Comparison of ENCODE assay signal across 13 mouse cellular contexts in the genomic region with DNA sequence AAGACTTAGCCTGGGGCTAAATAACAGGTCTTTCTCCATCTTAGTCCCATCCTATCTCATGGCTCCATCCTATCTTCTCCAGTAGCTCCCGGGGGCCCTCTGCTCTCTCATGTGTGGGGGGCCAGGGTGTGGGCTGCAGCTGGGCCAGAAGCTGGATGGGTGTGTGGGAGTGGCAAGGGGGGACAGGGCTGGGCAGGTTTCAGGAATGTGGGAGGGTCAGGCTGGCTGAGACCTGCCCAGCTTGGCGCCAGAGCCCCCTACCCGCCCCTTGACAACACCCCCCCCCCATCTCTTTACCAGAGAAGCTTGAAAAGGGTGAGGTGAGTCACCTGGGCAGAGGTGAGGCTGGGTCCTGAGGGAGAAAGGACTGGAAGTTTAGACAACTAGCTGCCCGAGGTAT. TPM values are rescaled to one million over a fixed set of nuclear protein-coding genes. Genes with fewer than 3 reads are reported as not detected.
A peak's percentile ranks its signal among the peaks of the same experiment; 100 is the strongest.
DNase-seq lines count a peak whose midpoint lies in the region; ATAC-seq and TF ChIP-seq lines count a peak whose summit lies in the region.
"Had no signal": no experiment of that assay in that cellular context is flagged by ENCODE, and none has a peak within 500 bp of the region (broad histone marks: within the 10 kb centered on the region; RNA-seq: fewer than 3 reads in every experiment).

No protein-coding gene starts in this region.

- H3K9me3 ChIP-seq in hindbrain, embryonic 10.5 days: 0 out of 2 replicates have a peak, but pooled peaks cover 4% of the 10 kb centered on the region
- H3K9me3 ChIP-seq in hindbrain, embryonic 13.5 days: no peaks in the 10 kb centered on the region
- no peaks in the 10 kb centered on the region for H3K9me3 ChIP-seq in ES-E14 (ENCODE audit: control insufficient read depth, insufficient read depth, low read depth, low read length)
- H3K9me3 ChIP-seq in embryonic facial prominence, embryonic 14.5 days (ENCODE audit: control insufficient read depth, low read length): no peaks in the 10 kb centered on the region
- H3K9me3 ChIP-seq in limb, embryonic 14.5 days (ENCODE audit: control insufficient read depth, low read length): no peaks in the 10 kb centered on the region
- no peaks in the 10 kb centered on the region for H3K9me3 ChIP-seq in liver, embryonic 11.5 days (ENCODE audit: control insufficient read depth, low read length)

- WGBS in hindbrain, embryonic 10.5 days: 19% methylated on average over 4 of the region's 4 CpGs
- 39% methylated on average over 4 of the region's 4 CpGs for WGBS in hindbrain, embryonic 13.5 days
- 16% methylated on average over 4 of the region's 4 CpGs for WGBS in embryonic facial prominence, embryonic 14.5 days
- 25% methylated on average over 4 of the region's 4 CpGs for WGBS in limb, embryonic 14.5 days
- WGBS in liver, embryonic 11.5 days: 23% methylated on average over 4 of the region's 4 CpGs

- TF ChIP-seq POLR2A in limb, embryonic 14.5 days (IDR thresholded peaks at IDR 0.05; ENCODE audit: borderline replicate concordance, extremely low read depth, insufficient read depth, insufficient read length): no peak

- peaks cover 32% of the 10 kb centered on the region for H3K4me1 ChIP-seq in hindbrain, embryonic 10.5 days (replicated peaks)
- peaks cover 19% of the 10 kb centered on the region for H3K4me1 ChIP-seq in hindbrain, embryonic 13.5 days (replicated peaks)
- peaks cover 2 to 25% of the 10 kb centered on the region in 2 experiments; a peak in 2 of 4 replicates for H3K4me1 ChIP-seq in ES-E14 (ENCODE audit: control insufficient read depth in 2 of 2, insufficient read depth in 2 of 2, low read length in 2 of 2, poor library complexity in 1 of 2)
- H3K4me1 ChIP-seq in embryonic facial prominence, embryonic 14.5 days (ENCODE audit: control insufficient read depth, insufficient read depth, low read length): peaks cover 17% of the 10 kb centered on the region
- H3K4me1 ChIP-seq in limb, embryonic 14.5 days (ENCODE audit: control insufficient read depth, insufficient read depth, low read length): peaks cover 23% of the 10 kb centered on the region
- peaks cover 14% of the 10 kb centered on the region for H3K4me1 ChIP-seq in liver, embryonic 11.5 days (replicated peaks; ENCODE audit: control insufficient read depth, insufficient read depth, low read length)

- in situ Hi-C loops in ES-E14 (cut with MboI; ENCODE audit: low sequenced_read_pairs in 2 of 2, unreplicated experiment in 2 of 2): no loop called here

- H3K4me3 ChIP-seq in hindbrain, embryonic 10.5 days: peak overlapping the region; percentile 54
- H3K4me3 ChIP-seq in hindbrain, embryonic 13.5 days: no peak overlapping the region
- H3K4me3 ChIP-seq in ES-E14 (ENCODE audit: insufficient read depth in 1 of 2, low read depth in 1 of 2, low read length in 2 of 2, poor library complexity in 1 of 2, severe bottlenecking in 1 of 2): peak overlapping the region; percentile 72 to 86; a peak in 3 of 4 replicates
- peak overlapping the region; percentile 42 for H3K4me3 ChIP-seq in embryonic facial prominence, embryonic 14.5 days (ENCODE audit: low read depth, low read length)
- peak overlapping the region; percentile 46 for H3K4me3 ChIP-seq in limb, embryonic 14.5 days (replicated peaks; ENCODE audit: low read length)
- no peak overlapping the region for H3K4me3 ChIP-seq in liver, embryonic 11.5 days (ENCODE audit: low read depth, low read length)

- DNase-seq in hindbrain, embryonic 10.5 days (ENCODE audit: low spot score): no peak
- no peak for DNase-seq in ES-E14 (ENCODE audit: low read depth, low spot score)
- DNase-seq in embryonic facial prominence, embryonic 14.5 days (ENCODE audit: low spot score): peak; percentile 57
- no peak for DNase-seq in limb, embryonic 14.5 days (ENCODE audit: low spot score)
- DNase-seq in layer of hippocampus, adult 11-12 months (ENCODE audit: low spot score): no peak
- no peak for DNase-seq in liver, embryonic 11.5 days (ENCODE audit: low spot score)
- DNase-seq in layer of hippocampus, adult 9-11 months: no peak
- DNase-seq: cerebellum, adult 2 months; right cerebral cortex, postnatal 25 days; thymus, postnatal 4 days had no signal

- H3K27ac ChIP-seq in hindbrain, embryonic 10.5 days: no peak overlapping the region
- H3K27ac ChIP-seq in hindbrain, embryonic 13.5 days: no peak overlapping the region
- H3K27ac ChIP-seq in ES-E14 (ENCODE audit: insufficient read depth, low read depth, low read length, poor library complexity, severe bottlenecking): no peak overlapping the region
- no peak overlapping the region; the same call in 1 of the 2 replicates for H3K27ac ChIP-seq in embryonic facial prominence, embryonic 14.5 days (replicated peaks; ENCODE audit: low read depth, low read length)
- no peak overlapping the region for H3K27ac ChIP-seq in limb, embryonic 14.5 days (replicated peaks; ENCODE audit: low read depth, low read length)
- H3K27ac ChIP-seq in liver, embryonic 11.5 days (ENCODE audit: low read depth, low read length): no peak overlapping the region

- ATAC-seq in hindbrain, embryonic 13.5 days (ENCODE audit: low FRiP score): no peak
- ATAC-seq in embryonic facial prominence, embryonic 14.5 days (ENCODE audit: low read depth): peak; percentile 53
- no peak for ATAC-seq in limb, embryonic 14.5 days (ENCODE audit: low FRiP score, low read depth)
- no peak for ATAC-seq in liver, embryonic 11.5 days (replicated peaks; ENCODE audit: low FRiP score)

- peaks cover 43% of the 10 kb centered on the region for H3K27me3 ChIP-seq in hindbrain, embryonic 10.5 days (ENCODE audit: insufficient read depth, poor library complexity, severe bottlenecking)
- peaks cover 42% of the 10 kb centered on the region for H3K27me3 ChIP-seq in hindbrain, embryonic 13.5 days
- H3K27me3 ChIP-seq in embryonic facial prominence, embryonic 14.5 days (replicated peaks; ENCODE audit: control insufficient read depth, insufficient read depth, low read length): no peaks in the 10 kb centered on the region
- no peaks in the 10 kb centered on the region for H3K27me3 ChIP-seq in limb, embryonic 14.5 days (ENCODE audit: control insufficient read depth, insufficient read depth, low read length)
- peaks cover 34% of the 10 kb centered on the region for H3K27me3 ChIP-seq in liver, embryonic 11.5 days (replicated peaks; ENCODE audit: control insufficient read depth, insufficient read depth, low read length)

- H3K4me2 ChIP-seq in hindbrain, embryonic 13.5 days: no peak overlapping the region
- H3K4me2 ChIP-seq in embryonic facial prominence, embryonic 14.5 days (ENCODE audit: low read depth, low read length): peak overlapping the region; percentile 61
- peak overlapping the region; percentile 87 for H3K4me2 ChIP-seq in limb, embryonic 14.5 days (replicated peaks; ENCODE audit: low read depth, low read length, severe bottlenecking)
- no peak overlapping the region for H3K4me2 ChIP-seq in liver, embryonic 11.5 days

- H3K36me3 ChIP-seq in hindbrain, embryonic 10.5 days: peaks cover 13% of the 10 kb centered on the region
- no peaks in the 10 kb centered on the region for H3K36me3 ChIP-seq in hindbrain, embryonic 13.5 days
- H3K36me3 ChIP-seq in ES-E14 (ENCODE audit: control insufficient read depth, insufficient read depth, low read length, poor library complexity, severe bottlenecking): peaks cover 17% of the 10 kb centered on the region; the same call in 1 of the 2 replicates
- H3K36me3 ChIP-seq in embryonic facial prominence, embryonic 14.5 days (ENCODE audit: control insufficient read depth, insufficient read depth, low read length): peaks cover 12% of the 10 kb centered on the region; the same call in 1 of the 2 replicates
- H3K36me3 ChIP-seq in limb, embryonic 14.5 days (ENCODE audit: control insufficient read depth, insufficient read depth, low read length): 0 out of 2 replicates have a peak, but pooled peaks cover 4% of the 10 kb centered on the region
- 0 out of 2 replicates have a peak, but pooled peaks cover 4% of the 10 kb centered on the region for H3K36me3 ChIP-seq in liver, embryonic 11.5 days (ENCODE audit: control insufficient read depth, insufficient read depth, low read length)

- no peak overlapping the region for H3K9ac ChIP-seq in hindbrain, embryonic 13.5 days
- peak overlapping the region; percentile 52; the same call in 1 of the 2 replicates for H3K9ac ChIP-seq in ES-E14 (ENCODE audit: insufficient read depth, low read depth, low read length, poor library complexity, severe bottlenecking)
- H3K9ac ChIP-seq in embryonic facial prominence, embryonic 14.5 days (ENCODE audit: low read depth, low read length): peak overlapping the region; percentile 58; the same call in 1 of the 2 replicates
- peak overlapping the region; percentile 62 for H3K9ac ChIP-seq in limb, embryonic 14.5 days (ENCODE audit: low read depth, low read length, severe bottlenecking)
- H3K9ac ChIP-seq in liver, embryonic 11.5 days (ENCODE audit: low read depth, low read length): no peak overlapping the region

RNA-seq across cellular contexts. Expression of a gene that starts 1.8 kb away (rescaled TPM):
- 46.8 and 57.3 TPM in 2 replicates for polyA plus RNA-seq in hindbrain, embryonic 10.5 days (2016; fragmentation: Nextera tagmentation; extraction: Ambion mirVana)
- polyA plus RNA-seq in hindbrain, embryonic 13.5 days (2015; fragmentation: Nextera tagmentation; extraction: Ambion mirVana): 8.1 and 10.7 TPM in 2 replicates
- total RNA-seq in ES-E14 (2012; rRNA removed): 167 and 309 TPM in 2 replicates
- 101 and 114 TPM in 2 replicates for polyA plus RNA-seq in embryonic facial prominence, embryonic 14.5 days (2014; fragmentation: Nextera tagmentation; extraction: Ambion mirVana)
- 94.3 and 108 TPM in 2 replicates for polyA plus RNA-seq in limb, embryonic 14.5 days (2012; rRNA removed)
- polyA plus RNA-seq in limb, embryonic 14.5 days (2014; fragmentation: Nextera tagmentation; extraction: Ambion mirVana): 114 and 116 TPM in 2 replicates
- polyA plus RNA-seq in liver, embryonic 11.5 days (2014; fragmentation: Nextera tagmentation; extraction: Ambion mirVana): 17.5 and 21.8 TPM in 2 replicates

RNA-seq across cellular contexts. Expression of a gene that starts 18.7 kb away (rescaled TPM):
- 89.0 and 99.8 TPM in 2 replicates for polyA plus RNA-seq in hindbrain, embryonic 10.5 days (2016; fragmentation: Nextera tagmentation; extraction: Ambion mirVana)
- 49.1 and 49.8 TPM in 2 replicates for polyA plus RNA-seq in hindbrain, embryonic 13.5 days (2015; fragmentation: Nextera tagmentation; extraction: Ambion mirVana)
- 241 and 392 TPM in 2 replicates for total RNA-seq in ES-E14 (2012; rRNA removed)
- 55.2 and 62.0 TPM in 2 replicates for polyA plus RNA-seq in embryonic facial prominence, embryonic 14.5 days (2014; fragmentation: Nextera tagmentation; extraction: Ambion mirVana)
- 58.9 and 72.1 TPM in 2 replicates for polyA plus RNA-seq in limb, embryonic 14.5 days (2012; rRNA removed)
- polyA plus RNA-seq in limb, embryonic 14.5 days (2014; fragmentation: Nextera tagmentation; extraction: Ambion mirVana): 71.3 and 80.8 TPM in 2 replicates
- polyA plus RNA-seq in liver, embryonic 11.5 days (2014; fragmentation: Nextera tagmentation; extraction: Ambion mirVana): 55.9 and 58.4 TPM in 2 replicates

RNA-seq across cellular contexts. Expression of a gene that starts 27.6 kb away (rescaled TPM):
- 1.2 and 1.8 TPM in 2 replicates for polyA plus RNA-seq in hindbrain, embryonic 10.5 days (2016; fragmentation: Nextera tagmentation; extraction: Ambion mirVana)
- not detected in 2 replicates for polyA plus RNA-seq in hindbrain, embryonic 13.5 days (2015; fragmentation: Nextera tagmentation; extraction: Ambion mirVana)
- 3.5 and 6.6 TPM in 2 replicates for total RNA-seq in ES-E14 (2012; rRNA removed)
- 4.7 TPM in 2 replicates for polyA plus RNA-seq in embryonic facial prominence, embryonic 14.5 days (2014; fragmentation: Nextera tagmentation; extraction: Ambion mirVana)
- polyA plus RNA-seq in limb, embryonic 14.5 days (2012; rRNA removed): 5.2 and 5.9 TPM in 2 replicates
- 7.5 and 8.6 TPM in 2 replicates for polyA plus RNA-seq in limb, embryonic 14.5 days (2014; fragmentation: Nextera tagmentation; extraction: Ambion mirVana)
- polyA plus RNA-seq in liver, embryonic 11.5 days (2014; fragmentation: Nextera tagmentation; extraction: Ambion mirVana): 1.4 TPM in 2 replicates
- total RNA-seq: hematopoietic stem cell, adult 5-6 weeks; left cerebral cortex, adult 18-20 months had no signal
- polyA plus RNA-seq: cerebellum, adult 2 months had no signal

RNA-seq across cellular contexts. Expression of a gene that starts 53.6 kb away (rescaled TPM):
- polyA plus RNA-seq in hindbrain, embryonic 10.5 days (2016; fragmentation: Nextera tagmentation; extraction: Ambion mirVana): 0.60 and 0.78 TPM in 2 replicates
- 0.60 and 1.5 TPM in 2 replicates for polyA plus RNA-seq in hindbrain, embryonic 13.5 days (2015; fragmentation: Nextera tagmentation; extraction: Ambion mirVana)
- 14.3 and 28.8 TPM in 2 replicates for total RNA-seq in ES-E14 (2012; rRNA removed)
- polyA plus RNA-seq in embryonic facial prominence, embryonic 14.5 days (2014; fragmentation: Nextera tagmentation; extraction: Ambion mirVana): 4.3 and 4.6 TPM in 2 replicates
- polyA plus RNA-seq in limb, embryonic 14.5 days (2012; rRNA removed): 5.5 and 7.6 TPM in 2 replicates
- polyA plus RNA-seq in limb, embryonic 14.5 days (2014; fragmentation: Nextera tagmentation; extraction: Ambion mirVana): 3.1 and 4.7 TPM in 2 replicates
- polyA plus RNA-seq in liver, embryonic 11.5 days (2014; fragmentation: Nextera tagmentation; extraction: Ambion mirVana): 5.4 and 7.0 TPM in 2 replicates

RNA-seq across cellular contexts. Expression of a gene that starts 53.8 kb away (rescaled TPM):
- 209 and 211 TPM in 2 replicates for polyA plus RNA-seq in hindbrain, embryonic 10.5 days (2016; fragmentation: Nextera tagmentation; extraction: Ambion mirVana)
- polyA plus RNA-seq in hindbrain, embryonic 13.5 days (2015; fragmentation: Nextera tagmentation; extraction: Ambion mirVana): 119 and 124 TPM in 2 replicates
- total RNA-seq in ES-E14 (2012; rRNA removed): 342 and 366 TPM in 2 replicates
- polyA plus RNA-seq in embryonic facial prominence, embryonic 14.5 days (2014; fragmentation: Nextera tagmentation; extraction: Ambion mirVana): 114 and 125 TPM in 2 replicates
- polyA plus RNA-seq in limb, embryonic 14.5 days (2012; rRNA removed): 101 and 123 TPM in 2 replicates
- polyA plus RNA-seq in limb, embryonic 14.5 days (2014; fragmentation: Nextera tagmentation; extraction: Ambion mirVana): 124 and 129 TPM in 2 replicates
- 259 and 264 TPM in 2 replicates for polyA plus RNA-seq in liver, embryonic 11.5 days (2014; fragmentation: Nextera tagmentation; extraction: Ambion mirVana)

Comparison
In these comparisons a context has a peak if more than half of its experiments do, and no peak if none do; other contexts are left out.
1. H3K4me3 ChIP-seq: peak in hindbrain, embryonic 10.5 days (single experiment), ES-E14 (2 of 2), embryonic facial prominence, embryonic 14.5 days (single experiment) and limb, embryonic 14.5 days (single experiment); none in hindbrain, embryonic 13.5 days (single experiment) and liver, embryonic 11.5 days (single experiment).
2. H3K4me2 ChIP-seq: peak in embryonic facial prominence, embryonic 14.5 days (single experiment) and limb, embryonic 14.5 days (single experiment); none in hindbrain, embryonic 13.5 days (single experiment) and liver, embryonic 11.5 days (single experiment).
3. H3K9ac ChIP-seq: peak in ES-E14 (single experiment), embryonic facial prominence, embryonic 14.5 days (single experiment) and limb, embryonic 14.5 days (single experiment); none in hindbrain, embryonic 13.5 days (single experiment) and liver, embryonic 11.5 days (single experiment).